Mouse (Mus musculus) ovary, adult 2 months (tissue): ENCODE measurements around the gene Ccdc120. TPM values are rescaled to one million over a fixed set of nuclear protein-coding genes. Genes with fewer than 3 reads are reported as not detected.

Experiments used
- polyA plus RNA-seq: library from polyadenylated mRNA; depleted of rRNA; stranded (reverse); fragments of >200 nt; gene quantifications from 2 replicates; pipeline ENCODE4 v1.2.3, GENCODE M21; 2012; rRNA removed

The Ccdc120 gene
- 29.6 and 35.3 TPM in 2 replicates for polyA plus RNA-seq

DNA sequence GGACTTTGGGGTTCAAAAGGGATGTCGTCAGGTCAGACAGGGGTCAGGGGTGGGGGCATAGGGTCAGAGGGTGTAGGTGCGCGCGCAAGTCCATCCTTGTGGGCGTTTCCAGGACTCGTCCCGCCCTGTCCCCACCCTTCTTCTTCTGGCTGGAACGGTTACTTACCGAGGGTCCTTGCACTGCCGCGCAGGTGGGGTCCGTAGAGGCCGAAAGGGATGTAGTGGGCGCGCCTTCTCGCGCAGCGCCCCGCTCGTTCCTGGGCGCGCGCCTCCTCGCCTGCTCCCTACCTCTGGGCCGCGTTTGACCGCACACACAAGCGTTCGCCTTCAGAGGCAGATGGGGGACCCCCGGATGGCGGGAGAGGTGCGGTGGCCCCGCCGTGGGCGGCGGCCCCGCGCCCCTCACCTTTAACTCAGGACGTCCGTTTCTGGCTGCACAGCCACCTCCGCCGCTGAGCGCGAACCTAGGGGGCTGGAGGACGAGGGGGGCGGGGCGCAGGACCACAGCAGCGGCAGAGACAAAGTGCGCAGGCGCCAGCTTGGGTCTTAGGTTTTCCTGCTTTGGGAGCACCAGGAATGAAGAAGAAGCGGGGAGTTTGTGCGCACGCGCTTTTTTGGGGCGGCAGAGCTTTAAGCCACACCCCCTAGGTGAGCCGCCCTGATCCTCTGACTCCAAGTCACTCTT is at the start of gene Ccdc120:
Gene Ccdc120 (minus strand): TSS at position 474 of the 685 bp plus-strand sequence.

DNA sequence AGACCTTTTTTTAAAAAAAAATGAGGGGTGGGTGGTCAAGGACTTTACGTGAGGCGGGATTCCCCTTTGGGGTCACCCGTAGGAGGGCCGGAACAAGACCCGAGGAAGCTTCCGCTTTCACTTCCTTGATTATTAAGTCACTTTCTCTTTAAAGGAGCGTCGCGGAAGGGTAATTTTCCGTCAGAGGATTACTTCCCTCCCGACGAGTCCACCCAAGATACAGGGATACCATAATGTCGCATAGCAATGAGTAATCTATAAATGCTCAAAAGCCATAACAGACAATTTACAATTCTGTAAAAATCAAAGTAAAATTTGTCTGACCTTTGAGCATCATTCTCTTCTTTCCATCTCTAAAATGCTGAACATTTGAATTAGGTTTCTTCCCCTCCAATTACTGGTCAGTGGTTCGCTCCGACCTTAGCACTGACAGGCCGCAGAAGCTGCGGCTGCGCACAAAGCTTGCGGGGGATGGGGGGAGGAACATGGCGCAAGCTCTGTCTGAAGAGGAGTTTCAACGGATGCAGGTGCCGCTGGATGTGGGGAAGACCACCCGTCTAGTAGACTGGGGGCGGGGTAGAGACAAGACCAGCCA is 38.9 kb upstream of the Ccdc120 start, which contains the start of gene Gripap1:
Gene Gripap1 (plus strand): TSS at position 224 of the 595 bp plus-strand sequence.

DNA sequence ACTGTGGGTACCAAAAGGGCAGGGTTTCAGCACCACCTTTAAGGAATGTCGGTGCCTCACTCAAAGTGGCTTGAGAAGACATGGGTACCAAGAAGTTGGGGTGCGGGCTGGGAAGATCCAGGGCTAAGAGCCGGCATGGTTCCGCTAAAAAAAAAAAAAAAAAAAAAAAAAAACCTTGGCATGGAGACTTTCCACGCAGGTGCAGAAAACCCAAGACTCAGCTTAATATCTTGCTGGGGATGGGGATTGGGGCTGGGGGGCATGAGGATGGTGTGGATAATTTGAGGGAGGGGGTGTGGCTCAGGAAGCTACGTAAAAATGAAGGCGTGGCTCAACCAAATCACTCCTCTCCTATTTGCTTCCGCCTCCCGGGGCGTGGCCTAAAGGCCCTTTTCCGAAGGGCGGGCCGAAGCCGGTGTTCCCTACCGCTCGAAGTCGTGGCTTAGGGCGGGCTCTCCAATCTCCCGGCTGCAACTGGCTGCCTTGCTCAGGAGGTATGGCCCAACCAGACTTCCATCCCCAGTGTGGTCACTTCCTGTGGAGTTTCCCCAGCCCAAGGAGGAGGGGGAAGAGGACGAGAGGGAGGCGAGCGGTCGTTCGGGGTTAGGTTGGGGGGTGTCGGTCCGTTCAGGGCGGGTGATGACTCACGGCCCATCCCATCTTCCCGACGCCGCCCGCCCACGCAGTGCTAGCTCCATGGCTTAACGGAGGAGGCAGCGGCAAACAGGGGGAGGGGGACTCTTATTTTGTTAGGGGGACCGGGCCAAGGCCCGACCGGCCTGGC is 11.6 kb upstream of the Ccdc120 start, which contains the start of gene Tfe3:
Gene Tfe3 (plus strand): TSS at position 424 of the 784 bp plus-strand sequence.

DNA sequence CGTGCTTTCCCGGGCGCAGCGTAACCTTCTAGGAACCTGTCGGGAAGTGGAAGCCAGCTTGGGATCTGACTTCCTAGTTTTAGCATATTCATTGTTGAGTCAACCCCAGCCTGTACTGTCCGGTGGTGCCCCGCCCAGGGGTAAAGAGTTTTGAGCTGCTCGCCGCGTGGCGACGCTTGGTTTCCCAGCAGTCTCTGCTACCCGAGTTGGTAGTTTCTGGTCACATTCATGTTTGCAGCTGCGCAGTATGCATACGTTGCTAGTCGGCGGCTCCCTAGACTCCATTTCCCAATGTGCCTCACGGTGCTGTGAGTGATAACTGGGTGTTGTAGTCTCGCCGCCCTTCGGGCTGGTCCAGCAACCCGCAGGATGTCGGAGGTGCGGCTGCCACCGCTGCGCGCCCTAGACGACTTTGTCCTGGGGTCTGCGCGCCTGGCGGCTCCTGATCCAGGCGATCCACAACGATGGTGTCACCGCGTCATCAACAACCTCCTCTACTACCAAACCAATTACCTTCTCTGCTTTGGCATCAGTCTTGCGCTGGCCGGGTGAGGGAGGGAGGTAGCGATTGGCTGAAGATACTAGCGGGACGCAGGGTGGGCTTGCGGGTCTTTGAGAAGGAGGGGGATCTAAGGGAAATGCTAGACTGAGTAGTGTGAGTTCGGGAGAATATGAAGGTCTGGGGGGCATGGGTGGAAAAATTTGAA is 22.3 kb downstream of the Ccdc120 start, which contains the start of gene Praf2:
Gene Praf2 (plus strand): TSS at position 225 of the 707 bp plus-strand sequence.

DNA sequence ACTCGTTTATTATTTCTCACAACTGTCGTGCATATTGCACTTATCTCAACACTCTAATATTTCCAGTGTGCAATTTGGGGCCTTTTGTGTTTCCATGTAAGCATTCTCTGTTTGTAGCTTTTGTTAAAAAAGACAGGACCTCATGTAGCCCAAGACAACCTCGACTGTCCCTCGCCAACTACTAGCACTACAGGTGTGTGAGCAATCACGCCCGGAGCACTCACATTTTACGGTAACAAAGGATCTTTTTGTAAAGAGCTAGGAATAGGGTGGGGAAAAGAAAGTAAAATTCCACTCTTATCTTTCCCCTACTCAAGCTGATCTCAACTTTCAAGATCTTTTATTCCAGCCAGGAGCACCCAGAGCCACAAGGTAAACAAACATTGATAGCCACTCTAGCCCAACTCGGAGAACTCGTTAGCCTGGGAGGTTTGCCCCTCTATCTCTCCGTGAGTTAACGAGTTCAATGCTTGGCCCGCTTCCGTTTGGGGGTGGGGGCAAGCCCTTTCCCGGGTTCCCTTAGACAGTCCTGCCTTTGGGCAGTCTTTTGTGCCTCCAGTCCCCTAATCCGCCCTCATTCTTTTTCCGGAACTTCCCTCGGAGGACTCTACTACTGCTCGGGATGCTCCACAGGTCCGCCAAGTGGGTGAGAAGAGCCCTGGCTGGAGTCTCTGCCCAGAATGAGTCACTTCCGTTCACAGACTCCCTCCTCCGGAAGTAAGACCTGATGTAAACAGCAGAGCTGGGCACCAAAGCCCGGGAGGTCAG is 29.0 kb downstream of the Ccdc120 start, which contains the start of gene Gm45208:
Gene Gm45208 (plus strand): TSS at position 732 of the 768 bp plus-strand sequence.

DNA sequence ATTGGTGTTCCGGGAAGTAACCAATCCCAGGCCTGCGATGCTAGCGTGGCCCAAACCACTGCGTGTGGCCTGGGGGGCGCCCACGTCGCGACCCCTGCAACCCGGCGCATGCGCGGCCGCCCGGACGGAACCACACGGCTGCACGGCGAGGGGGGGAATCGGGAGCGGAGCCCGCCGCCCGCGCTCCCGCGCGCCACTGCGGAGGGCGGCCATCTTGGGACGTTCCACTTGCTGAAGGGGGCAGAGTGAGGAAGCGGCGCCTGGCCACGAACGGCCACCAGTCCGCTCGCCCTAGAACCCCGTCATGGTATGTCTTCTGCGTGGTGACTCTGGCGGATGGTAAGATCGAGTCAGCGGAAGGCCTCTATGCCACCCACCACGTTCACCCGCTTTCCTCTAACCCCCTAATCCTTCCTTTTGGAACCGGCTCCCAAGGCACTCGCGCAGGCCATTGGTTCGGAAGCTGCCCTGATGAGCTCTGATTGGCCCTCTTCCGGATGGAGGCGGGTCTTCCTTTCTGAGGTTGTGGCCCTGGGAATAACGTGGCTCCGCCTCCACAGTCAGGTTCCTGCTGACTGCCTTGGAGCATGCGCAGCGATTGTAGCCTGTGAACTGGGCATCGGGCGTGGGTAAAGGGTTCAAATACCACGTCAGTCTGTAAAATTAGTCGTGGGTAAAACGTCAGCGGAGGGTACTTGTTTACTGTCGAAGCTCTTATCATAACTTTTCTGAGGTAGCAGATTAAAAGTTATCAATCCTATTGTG is 36.4 kb downstream of the Ccdc120 start, which contains the start of gene Wdr45:
Gene Wdr45 (plus strand): TSS at position 199 of the 765 bp plus-strand sequence.

DNA sequence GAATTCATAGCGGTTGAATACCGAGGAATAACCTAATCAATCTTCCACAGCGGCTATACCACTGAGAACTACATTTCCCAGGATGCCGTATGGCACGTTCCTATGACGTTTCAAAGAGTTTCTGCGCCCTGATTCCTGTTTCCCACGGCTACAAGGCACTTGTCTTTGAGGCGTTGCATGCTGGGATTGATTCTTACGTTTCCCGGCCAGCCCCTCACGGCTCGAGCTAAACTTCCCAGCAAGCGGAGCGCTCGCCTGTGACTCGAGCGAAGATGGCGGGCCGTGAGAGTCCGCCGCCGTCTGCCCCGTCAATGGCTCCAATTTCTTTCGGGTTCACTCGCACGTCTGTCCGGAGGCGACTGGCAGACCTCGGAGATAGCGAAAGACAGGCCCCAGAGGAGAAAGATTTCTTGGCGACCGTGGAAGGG is 53.7 kb downstream of the Ccdc120 start, which contains the start of gene Gpkow:
Gene Gpkow (plus strand): TSS at position 178 of the 428 bp plus-strand sequence.

Other genes starting within 250 kb of the Ccdc120 start
- gene Foxp3, start 177.3 kb downstream of the Ccdc120 start, polyA plus RNA-seq, result 0.17 TPM in 1 of 2 replicates, not detected in the other
- gene Ppp1r3f, start 176.6 kb downstream of the Ccdc120 start, polyA plus RNA-seq, result 5.7 and 6.3 TPM in 2 replicates
- gene Ccdc22, start 145.4 kb downstream of the Ccdc120 start, polyA plus RNA-seq, result 21.8 and 22.6 TPM in 2 replicates
- 0.07 TPM in 1 of 2 replicates, not detected in the other for gene Cacna1f, start 143.8 kb downstream of the Ccdc120 start, polyA plus RNA-seq
- gene Syp, start 112.4 kb downstream of the Ccdc120 start, polyA plus RNA-seq, result 2.7 and 3.3 TPM in 2 replicates
- 31.8 and 33.4 TPM in 2 replicates for gene Prickle3, start 93.6 kb downstream of the Ccdc120 start, polyA plus RNA-seq
- 149 and 231 TPM in 2 replicates for gene Plp2, start 79.5 kb downstream of the Ccdc120 start, polyA plus RNA-seq
- gene Magix, start 69.7 kb downstream of the Ccdc120 start, polyA plus RNA-seq, result 3.4 and 4.6 TPM in 2 replicates
- 7.9 and 9.3 TPM in 2 replicates for gene Gpkow, start 53.8 kb downstream of the Ccdc120 start, polyA plus RNA-seq
- 46.9 and 64.6 TPM in 2 replicates for gene Wdr45, start 36.6 kb downstream of the Ccdc120 start, polyA plus RNA-seq
- gene Gm45208, start 28.7 kb downstream of the Ccdc120 start, polyA plus RNA-seq, result 0.71 and 1.6 TPM in 2 replicates
- 90.1 and 91.4 TPM in 2 replicates for gene Praf2, start 22.5 kb downstream of the Ccdc120 start, polyA plus RNA-seq
- 35.2 and 35.4 TPM in 2 replicates for gene Tfe3, start 11.7 kb upstream of the Ccdc120 start, polyA plus RNA-seq
- gene Gripap1, start 38.9 kb upstream of the Ccdc120 start, polyA plus RNA-seq, result 34.1 and 34.5 TPM in 2 replicates
- 2.3 and 3.0 TPM in 2 replicates for gene Kcnd1, start 71.4 kb upstream of the Ccdc120 start, polyA plus RNA-seq
- gene Otud5, start 90.5 kb upstream of the Ccdc120 start, polyA plus RNA-seq, result 27.6 and 29.9 TPM in 2 replicates
- gene Pim2, start 127.4 kb upstream of the Ccdc120 start, polyA plus RNA-seq, result 16.5 and 18.2 TPM in 2 replicates
- 129 and 132 TPM in 2 replicates for gene Slc35a2, start 133.1 kb upstream of the Ccdc120 start, polyA plus RNA-seq
- 53.7 and 69.5 TPM in 2 replicates for gene Pqbp1, start 148.4 kb upstream of the Ccdc120 start, polyA plus RNA-seq
- 41.8 and 57.6 TPM in 2 replicates for gene Timm17b, start 148.5 kb upstream of the Ccdc120 start, polyA plus RNA-seq
- not detected in 2 replicates for gene Gm10491, start 156.9 kb upstream of the Ccdc120 start, polyA plus RNA-seq
- not detected in 2 replicates for gene Gm10490, start 158.6 kb upstream of the Ccdc120 start, polyA plus RNA-seq
- 1.9 and 2.3 TPM in 2 replicates for gene Pcsk1n, start 168.9 kb upstream of the Ccdc120 start, polyA plus RNA-seq
- not detected in 2 replicates for gene Eras, start 177.7 kb upstream of the Ccdc120 start, polyA plus RNA-seq
- gene Hdac6, start 197.0 kb upstream of the Ccdc120 start, polyA plus RNA-seq, result 51.2 and 62.0 TPM in 2 replicates
- 8.0 and 9.2 TPM in 2 replicates for gene Gata1, start 227.2 kb upstream of the Ccdc120 start, polyA plus RNA-seq